Mouse (Mus musculus): ENCODE measurements at regions not wholly inside any gene's neighbourhood (a gene's known extent, or its start where the extent isn't known, plus 50 kb on each side); places are given as distances from the start of the nearest gene placed in this dataset.
A peak's percentile ranks its signal among the peaks of the same experiment; 100 is the strongest.

- DNase-seq (ENCODE audit: low spot score in 2 of 2), result no peak
Observed at GRCm38 (mm10) chr17:48592457-48592856, 137.8 kb downstream of the Unc5cl start.

GRCm38 (mm10) chr17:48595418-48595963, 140.8 kb downstream of the Unc5cl start:
- no peak for DNase-seq (ENCODE audit: low spot score in 2 of 2)

GRCm38 (mm10) chr17:48596406-48596805, 141.7 kb downstream of the Unc5cl start:
- peak in 1 of 2 experiments; percentile 53 for DNase-seq (ENCODE audit: low spot score in 2 of 2)

GRCm38 (mm10) chr17:48597301-48597700, 142.6 kb downstream of the Unc5cl start:
- no peak for DNase-seq (ENCODE audit: low spot score in 2 of 2)

- DNase-seq (ENCODE audit: low spot score in 2 of 2), result no peak
Observed at GRCm38 (mm10) chr17:48598471-48599141, 143.9 kb downstream of the Unc5cl start.

- no peak for DNase-seq (ENCODE audit: low spot score in 2 of 2)
Observed at GRCm38 (mm10) chr17:48600176-48600575, 145.5 kb downstream of the Unc5cl start.

- DNase-seq (ENCODE audit: low spot score in 2 of 2), result peak; percentile 66 to 67
Observed at GRCm38 (mm10) chr17:48602554-48602953, 147.9 kb downstream of the Unc5cl start.

- no peak for DNase-seq (ENCODE audit: low spot score in 2 of 2)
Observed at GRCm38 (mm10) chr17:48606767-48607166, 152.1 kb downstream of the Unc5cl start.

- no peak for DNase-seq (ENCODE audit: low spot score in 2 of 2)
Observed at GRCm38 (mm10) chr17:48608315-48608714, 153.6 kb downstream of the Unc5cl start.

- DNase-seq (ENCODE audit: low spot score in 2 of 2), result no peak
Observed at GRCm38 (mm10) chr17:48610107-48610506, 155.4 kb downstream of the Unc5cl start.

- DNase-seq (ENCODE audit: low spot score in 2 of 2), result no peak
Observed at GRCm38 (mm10) chr17:48610806-48611205, 156.1 kb downstream of the Unc5cl start.

- no peak for DNase-seq (ENCODE audit: low spot score in 2 of 2)
Observed at GRCm38 (mm10) chr17:48613491-48613890, 158.8 kb downstream of the Unc5cl start.

- DNase-seq (ENCODE audit: low spot score in 2 of 2), result no peak
Observed at GRCm38 (mm10) chr17:48615248-48615647, 160.5 kb downstream of the Unc5cl start.

- no peak for DNase-seq (ENCODE audit: low spot score in 2 of 2)
Observed at GRCm38 (mm10) chr17:48616205-48616604, 161.5 kb downstream of the Unc5cl start.

GRCm38 (mm10) chr17:48620896-48621295, 166.2 kb downstream of the Unc5cl start:
- no peak for DNase-seq (ENCODE audit: low spot score in 2 of 2)

- DNase-seq (ENCODE audit: low spot score in 2 of 2), result no peak
Observed at GRCm38 (mm10) chr17:48621676-48622075, 167.0 kb downstream of the Unc5cl start.

- DNase-seq (ENCODE audit: low spot score in 2 of 2), result no peak
Observed at GRCm38 (mm10) chr17:48624937-48625336, 170.2 kb downstream of the Unc5cl start.

GRCm38 (mm10) chr17:48625971-48626370, 171.3 kb downstream of the Unc5cl start:
- DNase-seq (ENCODE audit: low spot score in 2 of 2), result no peak

- no peak for DNase-seq (ENCODE audit: low spot score in 2 of 2)
Observed at GRCm38 (mm10) chr17:48639611-48640010, 184.9 kb downstream of the Unc5cl start.

GRCm38 (mm10) chr17:48643533-48644019, 188.9 kb downstream of the Unc5cl start:
- no peak for DNase-seq (ENCODE audit: low spot score in 2 of 2)

GRCm38 (mm10) chr17:48645056-48645455, 190.4 kb downstream of the Unc5cl start:
- DNase-seq (ENCODE audit: low spot score in 2 of 2), result no peak

- no peak for DNase-seq (ENCODE audit: low spot score in 2 of 2)
Observed at GRCm38 (mm10) chr17:48646626-48647195, 192.0 kb downstream of the Unc5cl start.

- DNase-seq (ENCODE audit: low spot score in 2 of 2), result no peak
Observed at GRCm38 (mm10) chr17:48647431-48647830, 192.7 kb downstream of the Unc5cl start.
